Mouse (Mus musculus): ENCODE results near the gene Calhm2.

GRCm38 (mm10) chr19:47144154-47144553 is 6.1 kb upstream of the Calhm2 start, which contains the start of gene Calhm1:
- TF ChIP-seq CTCF (IDR thresholded peaks at IDR 0.05; ENCODE audit: control insufficient read depth, insufficient read depth, low read length) (no peak), POLR2A (IDR thresholded peaks at IDR 0.05; ENCODE audit: borderline replicate concordance, control insufficient read depth, low read depth, low read length) (no peak)

Measured in bone marrow, adult 2 months (tissue).